Mouse (Mus musculus): ENCODE measurements at regions not wholly inside any gene's neighbourhood (a gene's known extent, or its start where the extent isn't known, plus 50 kb on each side); places are given as distances from the start of the nearest gene placed in this dataset.
"Not testable (repeated sequence)": the region's sequence is repeated elsewhere in the genome, so short reads cannot be mapped to it uniquely, and the experiment has no call there.

DNA sequence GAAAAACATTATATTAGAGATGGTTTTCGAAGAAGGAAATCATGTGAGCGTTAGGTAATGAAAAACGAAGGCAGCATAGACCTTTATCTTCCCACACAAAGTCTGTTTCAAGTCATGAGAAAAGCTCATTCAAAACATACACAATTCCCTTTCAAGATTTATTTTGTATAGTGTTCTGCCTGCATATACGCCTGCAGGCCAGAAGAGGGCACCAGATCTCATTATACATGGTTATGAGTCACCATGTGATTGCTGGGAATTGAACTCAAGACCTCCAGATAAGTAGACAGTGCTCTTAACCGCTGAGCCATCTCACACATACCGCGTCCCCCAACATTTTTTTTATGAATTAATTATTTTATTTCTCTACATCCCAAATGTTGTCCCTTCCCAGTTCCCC is 578.3 kb upstream of the Ccdc54 start:
- no peak for DNase-seq (ENCODE audit: low read depth in 2 of 2, low spot score in 2 of 2)

GRCm38 (mm10) chr16:51160768-51161167 is 569.8 kb upstream of the Ccdc54 start:
- DNase-seq (ENCODE audit: low read depth in 2 of 2, low spot score in 2 of 2) = no peak

DNA sequence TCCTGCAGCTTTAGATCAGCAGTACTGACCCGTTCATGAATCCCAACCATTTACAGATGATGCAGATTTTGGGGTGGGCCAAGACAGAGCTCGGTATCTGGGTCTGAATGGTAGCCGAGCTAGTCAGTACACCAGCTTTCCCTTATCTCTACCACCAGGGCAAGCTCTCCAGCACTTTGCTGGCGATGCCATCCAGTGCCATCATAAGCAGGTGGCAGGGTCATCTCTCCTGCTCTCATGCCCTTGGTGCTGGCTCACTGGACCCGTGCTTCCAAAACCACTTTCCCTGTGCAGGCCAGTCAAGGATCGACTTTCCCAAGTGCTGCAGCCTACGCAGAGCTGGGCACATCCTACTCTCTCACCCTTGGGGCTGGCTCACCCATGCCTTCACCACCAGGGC is 547.6 kb upstream of the Ccdc54 start:
- DNase-seq (ENCODE audit: low read depth in 2 of 2, low spot score in 2 of 2) = no peak

- DNase-seq (ENCODE audit: low read depth in 2 of 2, low spot score in 2 of 2) = no peak
Measured at GRCm38 (mm10) chr16:51119835-51120234, 528.9 kb upstream of the Ccdc54 start.

DNA sequence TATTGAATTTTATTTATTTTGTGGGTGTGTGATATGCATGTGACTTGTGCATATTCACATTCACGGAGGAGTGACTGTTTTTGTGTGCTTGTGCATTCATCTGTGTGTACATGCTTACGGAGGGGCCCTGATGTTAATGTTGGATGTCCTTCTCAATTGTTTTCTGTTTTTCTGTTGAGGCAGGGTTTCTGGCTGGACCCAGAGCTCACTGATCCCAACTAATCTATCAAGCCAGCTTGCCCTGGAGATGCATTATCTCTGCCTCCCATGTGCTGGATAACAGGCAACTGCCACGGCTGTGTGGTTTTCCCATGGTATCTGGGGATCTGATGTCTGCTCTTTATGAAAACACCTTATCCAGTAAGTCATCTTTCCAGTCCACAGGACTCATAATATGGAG is 527.4 kb upstream of the Ccdc54 start:
- DNase-seq (ENCODE audit: low read depth in 2 of 2, low spot score in 2 of 2) = no peak

- DNase-seq (ENCODE audit: low read depth in 2 of 2, low spot score in 2 of 2) = no peak
Measured at GRCm38 (mm10) chr16:51117836-51118235, 526.9 kb upstream of the Ccdc54 start.

- no peak for DNase-seq (ENCODE audit: low read depth in 2 of 2, low spot score in 2 of 2)
Measured at GRCm38 (mm10) chr16:51109864-51110263, 518.9 kb upstream of the Ccdc54 start.

GRCm38 (mm10) chr16:51107421-51107820 is 516.5 kb upstream of the Ccdc54 start:
- DNase-seq (ENCODE audit: low read depth in 2 of 2, low spot score in 2 of 2) = no peak

- DNase-seq (ENCODE audit: low read depth in 2 of 2, low spot score in 2 of 2) = no peak
Measured at GRCm38 (mm10) chr16:51086556-51086955, 495.6 kb upstream of the Ccdc54 start.

GRCm38 (mm10) chr16:51080146-51080545 is 489.2 kb upstream of the Ccdc54 start:
- DNase-seq (ENCODE audit: low read depth in 2 of 2, low spot score in 2 of 2) = no peak

GRCm38 (mm10) chr16:51048650-51049049 is 457.7 kb upstream of the Ccdc54 start:
- no peak for DNase-seq (ENCODE audit: low read depth in 2 of 2, low spot score in 2 of 2)

DNA sequence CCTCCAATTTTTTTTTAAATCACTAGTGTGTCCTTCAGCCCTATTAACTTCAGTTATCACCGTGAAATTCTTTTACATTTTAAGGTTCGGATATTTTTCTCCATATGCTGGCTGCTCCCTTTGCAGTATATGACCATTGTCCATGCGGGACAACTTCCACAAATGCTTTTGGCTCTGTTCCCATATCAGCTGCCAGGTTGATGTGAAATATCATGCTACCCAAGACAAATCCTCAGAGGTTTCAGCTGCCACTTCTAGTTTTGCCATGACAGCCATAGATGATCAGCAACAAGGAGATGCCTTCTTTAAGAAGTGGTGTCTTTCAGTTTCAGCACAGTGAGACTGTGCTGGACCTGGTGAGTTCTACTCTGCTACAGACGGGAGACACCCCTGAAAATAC is 457.2 kb upstream of the Ccdc54 start:
- no peak for DNase-seq (ENCODE audit: low read depth in 2 of 2, low spot score in 2 of 2)

DNA sequence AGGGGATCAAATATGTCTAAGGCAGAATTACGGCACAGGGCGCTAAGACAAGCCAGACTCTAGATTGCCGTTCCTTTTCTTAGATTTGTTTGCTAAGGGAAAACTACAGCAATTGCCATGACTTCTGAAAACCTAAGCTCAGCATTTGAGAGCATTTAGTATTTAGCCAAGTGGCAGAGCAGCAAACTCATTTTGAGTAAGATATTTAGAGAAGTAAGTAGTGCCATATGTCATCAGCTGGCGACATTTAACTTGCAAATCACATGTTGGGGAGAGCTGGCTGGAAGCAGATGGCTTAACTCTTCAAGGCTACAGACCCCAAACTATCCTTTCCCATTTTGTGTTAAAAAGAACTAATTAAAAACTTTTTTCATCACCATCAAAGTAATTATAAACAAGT is 450.4 kb upstream of the Ccdc54 start:
- DNase-seq (ENCODE audit: low read depth in 2 of 2, low spot score in 2 of 2) = no peak

DNA sequence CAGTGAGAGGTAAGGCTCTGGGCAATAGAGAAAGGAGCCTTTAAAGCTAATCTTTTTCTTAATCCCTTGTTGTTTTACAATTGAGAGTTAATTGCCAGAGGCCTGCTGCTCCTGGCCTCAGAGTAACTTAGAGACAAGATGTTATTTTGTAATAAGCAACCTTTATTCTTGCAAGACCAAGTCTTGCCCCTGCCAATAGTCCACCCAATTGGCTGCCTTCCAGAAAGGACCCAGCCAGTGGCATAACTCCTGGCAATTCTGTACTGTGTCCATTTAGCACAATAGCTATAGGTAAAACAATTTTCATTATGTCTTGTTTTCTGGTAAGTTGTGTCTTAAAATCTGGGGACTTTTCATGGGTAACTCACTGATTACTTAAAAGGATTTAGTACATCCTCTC is 411.9 kb upstream of the Ccdc54 start:
- no peak for DNase-seq (ENCODE audit: low read depth in 2 of 2, low spot score in 2 of 2)

GRCm38 (mm10) chr16:50964395-50964794 is 373.4 kb upstream of the Ccdc54 start:
- no peak for DNase-seq (ENCODE audit: low read depth in 2 of 2, low spot score in 2 of 2)

DNA sequence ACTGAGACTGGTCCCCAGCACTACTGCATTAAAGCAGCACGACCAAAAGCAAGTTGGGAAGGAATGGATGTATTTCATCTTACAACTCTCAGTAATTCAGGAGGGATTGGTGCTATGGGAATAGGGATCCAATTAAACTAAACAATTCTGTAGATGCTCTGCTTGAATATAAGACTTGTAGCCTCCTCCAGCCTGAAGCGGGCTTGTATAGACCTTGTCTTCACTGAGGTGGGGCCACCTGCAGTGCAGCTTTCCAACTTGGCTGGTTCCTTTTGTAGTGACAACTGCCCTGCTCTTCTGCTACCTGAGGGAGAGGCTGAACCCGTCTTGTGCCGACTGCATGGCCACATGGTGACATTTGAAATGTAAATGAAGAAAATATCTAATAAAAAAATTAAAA is 353.1 kb upstream of the Ccdc54 start:
- DNase-seq (ENCODE audit: low read depth in 2 of 2, low spot score in 2 of 2) = no peak

DNA sequence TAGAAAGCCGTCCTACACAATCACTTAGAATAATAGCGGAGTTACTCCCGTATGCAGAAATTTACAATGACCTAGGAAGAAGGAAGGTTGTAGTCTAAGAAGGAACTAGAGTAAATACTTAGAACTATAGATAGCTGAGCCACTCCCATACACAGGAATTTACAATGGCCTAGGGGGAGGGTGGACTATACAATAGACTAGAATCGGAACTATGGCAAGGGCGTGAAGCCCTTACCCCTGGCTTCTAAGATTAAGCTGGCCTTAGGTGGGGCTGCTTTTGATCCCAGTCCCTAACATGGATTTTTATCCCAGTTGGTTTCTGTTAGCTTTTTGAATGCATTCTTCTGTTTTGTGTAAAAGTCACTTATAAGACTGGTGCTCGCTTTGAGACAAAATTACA is 352.6 kb upstream of the Ccdc54 start:
- not testable (repeated sequence) for DNase-seq (ENCODE audit: low read depth in 2 of 2, low spot score in 2 of 2)

- DNase-seq (ENCODE audit: low read depth in 2 of 2, low spot score in 2 of 2) = no peak
Measured at GRCm38 (mm10) chr16:50942291-50942690, 351.3 kb upstream of the Ccdc54 start.

DNA sequence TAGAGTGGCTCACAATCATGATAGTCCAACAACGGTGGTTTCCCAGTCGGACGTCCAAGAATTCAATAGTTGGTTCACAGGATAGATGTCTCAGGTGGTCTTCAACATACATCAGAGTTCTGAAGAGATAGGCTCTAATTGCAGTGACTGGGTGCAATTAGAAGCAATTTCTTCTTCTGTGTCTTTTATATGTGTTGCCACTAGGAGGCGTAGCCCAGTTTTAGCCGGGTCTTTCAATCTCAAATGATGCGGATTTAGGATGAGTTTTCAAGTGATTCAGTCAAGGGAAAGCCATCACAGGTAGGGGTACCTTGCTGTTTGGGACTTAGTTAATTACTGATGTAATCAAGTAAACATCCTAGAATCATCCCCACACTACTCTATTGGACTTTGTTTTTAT is 348.4 kb upstream of the Ccdc54 start:
- DNase-seq (ENCODE audit: low read depth in 2 of 2, low spot score in 2 of 2) = no peak

DNA sequence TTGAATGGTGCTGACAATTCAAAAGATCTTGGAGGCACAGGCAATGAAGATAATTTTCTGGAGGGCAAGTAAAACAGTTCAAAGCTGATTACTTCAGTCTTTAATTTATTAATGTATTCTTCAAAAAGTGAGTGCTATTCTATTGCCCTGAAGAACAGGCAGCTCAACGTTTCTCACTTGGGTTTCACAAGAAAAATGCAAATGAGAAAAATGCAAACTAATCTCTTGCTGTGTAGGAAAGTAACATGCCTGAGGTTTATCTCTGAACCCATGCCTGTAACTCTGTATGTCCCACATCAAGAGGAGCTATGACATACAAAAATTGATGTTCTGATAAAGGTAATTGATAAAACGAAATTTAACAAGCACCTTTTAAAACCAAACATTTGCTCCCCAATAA is 316.8 kb upstream of the Ccdc54 start:
- DNase-seq (ENCODE audit: low read depth in 2 of 2, low spot score in 2 of 2) = no peak

- DNase-seq (ENCODE audit: low read depth in 2 of 2, low spot score in 2 of 2) = no peak
Measured at GRCm38 (mm10) chr16:50899151-50899550, 308.2 kb upstream of the Ccdc54 start.

- no peak for DNase-seq (ENCODE audit: low read depth in 2 of 2, low spot score in 2 of 2)
Measured at GRCm38 (mm10) chr16:50877926-50878325, 287.0 kb upstream of the Ccdc54 start.

DNA sequence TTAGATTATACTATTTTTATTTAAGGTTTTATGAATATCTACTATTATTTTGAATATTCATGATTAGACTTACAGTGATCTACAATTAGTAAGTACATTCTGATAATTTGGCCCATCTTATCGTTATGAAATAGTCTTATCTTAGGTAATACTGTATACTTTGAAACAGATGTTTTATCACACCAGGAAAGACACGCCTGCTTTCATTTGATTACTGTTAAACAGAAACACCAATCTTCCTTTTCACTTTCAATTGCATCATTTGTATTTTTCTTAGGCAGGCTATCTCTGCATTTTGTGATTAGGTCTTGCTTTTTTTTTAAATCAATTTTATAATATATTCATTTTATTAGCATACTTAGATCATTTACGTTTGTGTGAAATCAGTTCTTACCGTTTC is 280.4 kb upstream of the Ccdc54 start:
- no peak for DNase-seq (ENCODE audit: low read depth in 2 of 2, low spot score in 2 of 2)

GRCm38 (mm10) chr16:50863565-50863964 is 272.6 kb upstream of the Ccdc54 start:
- no peak for DNase-seq (ENCODE audit: low read depth in 2 of 2, low spot score in 2 of 2)
